Mouse (Mus musculus) gastrocnemius, postnatal 36 days (tissue): ENCODE measurements around the gene Pigv. TPM values are rescaled to one million over a fixed set of nuclear protein-coding genes. Genes with fewer than 3 reads are reported as not detected.

Experiments
- DNase-seq, 2 experiments: peaks; one replicate each; pipeline ENCODE4 v3.0.0; 2022
- intact Hi-C: fragments of 180-260 bp; cut with DNase I; formaldehyde crosslinking; loops from one replicate; pipeline ENCODE4 v1.15.1; 2025
- microRNA-seq, 2 experiments: library from miRNA; unstranded; fragments of <30 nt; microRNA quantifications; one replicate each; pipeline ENCODE4 v1.2.0; 2021
- total RNA-seq, 2 experiments: library from RNA; stranded (reverse); gene quantifications; 2 replicates each; pipeline ENCODE4 v1.2.3; 2021

Pigv gene
- total RNA-seq, 2 experiments from 2014 or later: 8.4 to 10.4 TPM

- intact Hi-C loops: no loop called here
Observed at GRCm38 (mm10) chr4:133622161-133622695, 50.2 kb downstream of the Pigv start.

GRCm38 (mm10) chr4:133620668-133621067 is 51.8 kb downstream of the Pigv start:
- intact Hi-C loops: no loop called here
- DNase-seq: no peak

More at GRCm38 (mm10) chr4:133622161-133622695, 50.2 kb downstream of the Pigv start:
- DNase-seq: no peak

- intact Hi-C loops: no loop called here
- DNase-seq: no peak
Observed at GRCm38 (mm10) chr4:133619473-133620136, 52.8 kb downstream of the Pigv start.

- intact Hi-C loops: no loop called here
- DNase-seq: no peak
Observed at GRCm38 (mm10) chr4:133617936-133618335, 54.5 kb downstream of the Pigv start.

GRCm38 (mm10) chr4:133615416-133615815 is 57.0 kb downstream of the Pigv start:
- intact Hi-C loops: no loop called here
- no peak for DNase-seq

- no peak for DNase-seq
- intact Hi-C loops: no loop called here
Observed at GRCm38 (mm10) chr4:133614274-133614761, 58.1 kb downstream of the Pigv start.

GRCm38 (mm10) chr4:133613867-133614266 is 58.6 kb downstream of the Pigv start:
- intact Hi-C loops: no loop called here
- no peak for DNase-seq

GRCm38 (mm10) chr4:133613026-133613425 is 59.4 kb downstream of the Pigv start:
- DNase-seq: no peak
- intact Hi-C loops: no loop called here

- intact Hi-C loops: no loop called here
- no peak for DNase-seq
Observed at GRCm38 (mm10) chr4:133612416-133612815, 60.0 kb downstream of the Pigv start.

- DNase-seq: no peak
- intact Hi-C loops: no loop called here
Observed at GRCm38 (mm10) chr4:133611815-133612214, 60.6 kb downstream of the Pigv start.

Small RNA genes lying within 50 kb of the gene (microRNA-seq; reads per million reads assigned to microRNA genes)
- 0 reads per million in 2 experiments for gene Mir7227

Other genes starting within 250 kb of the Pigv start
- gene Tent5b, start 192.5 kb downstream of the Pigv start, total RNA-seq: 1 to 10 TPM in 1 of 2 experiments, under 1 TPM in 1; 0.59 to 1.0 TPM
- gene Trnp1, start 174.1 kb downstream of the Pigv start, total RNA-seq: under 1 TPM; 0.56 to 0.81 TPM
- not detected for gene Kdf1, start 153.7 kb downstream of the Pigv start, total RNA-seq
- 10 to 100 TPM; 41.2 to 45.4 TPM for gene Nudc, start 126.7 kb downstream of the Pigv start, total RNA-seq
- not detected for gene Nr0b2, start 119.3 kb downstream of the Pigv start, total RNA-seq
- gene Gpatch3, start 97.9 kb downstream of the Pigv start, total RNA-seq: 1 to 10 TPM; 2.6 to 3.3 TPM
- gene Gpn2, start 88.3 kb downstream of the Pigv start, total RNA-seq: 1 to 10 TPM; 4.7 to 5.7 TPM
- 1 to 10 TPM in 1 of 2 experiments, under 1 TPM in 1; 0.94 to 1.2 TPM for gene Sfn, start 70.5 kb downstream of the Pigv start, total RNA-seq
- 10 to 100 TPM; 24.5 to 35.2 TPM for gene Zdhhc18, start 22.5 kb downstream of the Pigv start, total RNA-seq
- gene Arid1a, start 84.1 kb upstream of the Pigv start, total RNA-seq: 10 to 100 TPM; 18.1 to 24.4 TPM
- gene Rps6ka1, start 215.2 kb upstream of the Pigv start, total RNA-seq: 1 to 10 TPM; 4.9 to 6.1 TPM